Mouse (Mus musculus) brown adipose tissue, adult 24 weeks (tissue): ENCODE results near the gene Slc24a4. TPM values are rescaled to one million over a fixed set of nuclear protein-coding genes. Genes with fewer than 3 reads are reported as not detected.
"Not testable (repeated sequence)": the region's sequence is repeated elsewhere in the genome, so short reads cannot be mapped to it uniquely, and the experiment has no call there.

Experiments
- H3K27ac ChIP-seq: fragments of 200-500 bp; replicated peaks from 2 replicates; pipeline ENCODE4 v1.5.1; 2012; ENCODE audit warnings: low read depth, mild to moderate bottlenecking, low read length
- H3K4me1 ChIP-seq: fragments of 200-500 bp; 2 replicates; pipeline ENCODE4 v1.6.1; 2012; ENCODE audit warnings: low read length, mixed read lengths; ENCODE audit not compliant: control insufficient read depth, insufficient read depth, insufficient read length
- H3K4me3 ChIP-seq: fragments of 200-500 bp; 2 replicates; pipeline ENCODE4 v1.5.1; 2012; ENCODE audit warnings: low read depth, mild to moderate bottlenecking, low read length, moderate library complexity; ENCODE audit not compliant: insufficient read depth
- polyA plus RNA-seq: library from polyadenylated mRNA; stranded (reverse); fragments of >200 nt; gene quantifications from 2 replicates; pipeline ENCODE4 v1.2.4, GENCODE M21; 2012; ENCODE audit not compliant: missing spikeins, insufficient read depth, insufficient read length

Slc24a4 gene
- polyA plus RNA-seq, 1 experiment = not detected

- Histone ChIP-seq H3K4me3 (no peak overlapping the region), H3K4me1 (no peaks in the 10 kb centered on the region), H3K27ac (no peak overlapping the region)
Observed at GRCm38 (mm10) chr12:102190820-102191219, 62.3 kb downstream of the Slc24a4 start.

GRCm38 (mm10) chr12:102201516-102201915 is 73.0 kb downstream of the Slc24a4 start:
- H3K27ac ChIP-seq = no peak overlapping the region
- H3K4me3 ChIP-seq = no peak overlapping the region
- 0 out of 2 replicates have a peak, but pooled peaks cover 3% of the 10 kb centered on the region for H3K4me1 ChIP-seq

GRCm38 (mm10) chr12:102202901-102203300 is 74.4 kb downstream of the Slc24a4 start:
- H3K4me1 ChIP-seq = 0 out of 2 replicates have a peak, but pooled peaks cover 3% of the 10 kb centered on the region
- H3K4me3 ChIP-seq = no peak overlapping the region
- no peak overlapping the region for H3K27ac ChIP-seq

- H3K4me1 ChIP-seq = 0 out of 2 replicates have a peak, but pooled peaks cover 3% of the 10 kb centered on the region
- no peak overlapping the region for H3K4me3 ChIP-seq
- H3K27ac ChIP-seq = no peak overlapping the region
Observed at GRCm38 (mm10) chr12:102206471-102206870, 77.9 kb downstream of the Slc24a4 start.

DNA sequence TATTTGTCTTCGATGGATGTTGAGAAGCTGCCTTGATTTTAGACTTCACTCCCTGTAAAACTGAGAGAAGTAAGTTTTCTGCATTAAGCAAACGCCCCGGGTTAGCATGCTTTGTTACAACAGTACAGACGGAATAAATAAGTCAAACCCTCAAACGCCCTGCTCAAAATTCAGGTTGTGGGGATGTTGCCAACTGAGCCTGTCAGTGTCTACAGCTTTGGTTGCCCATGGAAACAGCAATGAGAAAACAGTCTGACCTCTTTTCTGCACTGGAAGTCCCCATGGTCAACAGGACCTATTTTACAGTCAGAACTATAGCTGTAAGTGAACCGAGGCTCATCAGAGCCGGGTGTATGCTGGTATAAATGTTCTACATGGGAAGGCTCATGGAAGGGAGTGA is 78.7 kb downstream of the Slc24a4 start:
- Histone ChIP-seq H3K4me1 (0 out of 2 replicates have a peak, but pooled peaks cover 3% of the 10 kb centered on the region), H3K27ac (no peak overlapping the region)

DNA sequence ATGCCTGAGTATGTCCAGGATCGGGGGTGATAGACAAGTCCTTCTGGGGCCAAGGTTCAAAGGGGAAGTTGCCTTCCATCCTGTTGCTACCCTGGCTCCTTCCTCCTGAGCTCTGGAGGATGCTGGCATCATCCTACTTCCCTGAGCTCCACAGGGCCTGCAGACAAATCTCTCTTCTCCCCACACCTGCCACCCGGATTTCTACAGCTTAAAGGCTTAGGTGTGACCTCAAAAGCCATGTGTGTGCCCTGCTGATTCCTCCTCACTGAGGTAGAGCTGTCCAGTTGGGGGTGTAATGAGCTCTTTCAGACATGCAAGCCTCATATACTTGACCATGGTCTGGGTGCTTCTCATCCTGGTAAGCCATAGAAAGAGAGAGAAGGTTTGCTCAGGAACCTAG is 82.3 kb downstream of the Slc24a4 start:
- Histone ChIP-seq H3K4me1 (no peaks in the 10 kb centered on the region), H3K27ac (no peak overlapping the region), H3K4me3 (no peak overlapping the region)

More for the DNA sequence above, 78.7 kb downstream of the Slc24a4 start:
- H3K4me3 ChIP-seq = no peak overlapping the region

- Histone ChIP-seq H3K4me1 (no peaks in the 10 kb centered on the region), H3K27ac (no peak overlapping the region), H3K4me3 (no peak overlapping the region)
Observed at GRCm38 (mm10) chr12:102223404-102223803, 94.9 kb downstream of the Slc24a4 start.

DNA sequence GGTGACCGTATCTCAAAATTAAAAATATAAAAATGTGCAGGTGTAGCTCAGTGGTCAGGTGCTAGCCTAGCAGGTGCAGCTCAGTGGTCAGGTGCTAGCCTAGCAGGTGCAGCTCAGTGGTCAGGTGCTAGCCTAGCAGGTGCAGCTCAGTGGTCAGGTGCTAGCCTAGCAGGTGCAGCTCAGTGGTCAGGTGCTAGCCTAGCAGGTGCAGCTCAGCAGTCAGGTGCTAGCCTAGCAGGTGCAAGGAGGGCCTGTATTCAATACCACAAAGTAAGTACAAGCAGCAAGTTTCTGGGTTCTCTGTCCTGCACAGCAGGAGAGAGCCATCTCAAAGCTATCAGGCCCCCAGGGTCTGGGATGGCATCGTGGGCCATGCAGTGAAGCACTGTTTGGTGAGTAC is 95.6 kb downstream of the Slc24a4 start:
- H3K4me3 ChIP-seq, H3K4me1 ChIP-seq, H3K27ac ChIP-seq: not testable (repeated sequence)

GRCm38 (mm10) chr12:102225165-102225564 is 96.6 kb downstream of the Slc24a4 start:
- Histone ChIP-seq H3K27ac (no peak overlapping the region), H3K4me3 (no peak overlapping the region), H3K4me1 (no peaks in the 10 kb centered on the region)

DNA sequence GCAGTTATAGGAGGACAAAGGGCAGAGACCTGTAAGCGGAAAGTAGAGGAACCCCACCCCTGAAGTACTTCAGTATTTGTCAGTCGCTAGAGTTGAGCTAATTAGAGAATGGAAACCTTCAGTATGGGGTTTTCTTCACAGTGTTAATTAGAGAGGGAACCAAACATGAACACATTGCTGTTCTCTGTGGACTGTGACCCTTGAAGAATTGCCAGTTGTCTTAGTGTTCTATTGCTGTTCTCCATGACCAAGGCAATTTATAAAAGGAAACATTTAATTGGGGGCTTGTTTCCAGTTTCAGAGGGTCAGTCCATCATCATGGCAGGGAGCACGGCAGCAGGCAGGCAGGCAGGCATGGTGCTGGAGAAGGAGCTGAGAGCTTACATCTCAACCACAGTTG is 107.0 kb downstream of the Slc24a4 start:
- no peak overlapping the region for H3K27ac ChIP-seq
- no peaks in the 10 kb centered on the region for H3K4me1 ChIP-seq
- no peak overlapping the region for H3K4me3 ChIP-seq

- H3K27ac ChIP-seq = no peak overlapping the region
- H3K4me1 ChIP-seq = no peaks in the 10 kb centered on the region
- H3K4me3 ChIP-seq = no peak overlapping the region
Observed at GRCm38 (mm10) chr12:102236317-102236716, 107.8 kb downstream of the Slc24a4 start.

GRCm38 (mm10) chr12:102242076-102242722 is 113.7 kb downstream of the Slc24a4 start:
- Histone ChIP-seq H3K27ac (no peak overlapping the region), H3K4me1 (no peaks in the 10 kb centered on the region), H3K4me3 (no peak overlapping the region)

GRCm38 (mm10) chr12:102243915-102244314 is 115.4 kb downstream of the Slc24a4 start:
- no peak overlapping the region for H3K4me3 ChIP-seq
- no peak overlapping the region for H3K27ac ChIP-seq
- H3K4me1 ChIP-seq = no peaks in the 10 kb centered on the region

DNA sequence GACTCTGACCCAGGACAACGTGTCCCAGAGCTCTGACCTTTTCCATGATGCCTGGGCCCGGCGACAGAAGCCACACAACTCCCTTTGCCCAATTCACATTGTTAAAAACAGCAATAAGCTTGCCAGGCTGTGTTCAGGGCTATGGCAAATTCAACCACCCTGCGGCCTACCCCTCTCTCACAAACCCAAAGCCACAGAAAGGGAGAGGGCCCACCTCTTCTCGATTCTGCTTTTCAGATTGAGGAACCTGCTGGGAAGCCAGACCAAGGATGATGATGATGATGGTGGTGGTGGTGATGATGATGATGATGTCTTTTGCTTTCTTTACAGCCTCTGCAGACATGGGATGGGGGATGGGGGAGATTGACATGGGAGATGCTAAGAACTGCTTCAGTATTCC is 117.7 kb downstream of the Slc24a4 start:
- no peaks in the 10 kb centered on the region for H3K4me1 ChIP-seq
- H3K27ac ChIP-seq = no peak overlapping the region

GRCm38 (mm10) chr12:102248104-102248503 is 119.6 kb downstream of the Slc24a4 start:
- no peak overlapping the region for H3K4me3 ChIP-seq
- H3K4me1 ChIP-seq = no peaks in the 10 kb centered on the region
- no peak overlapping the region for H3K27ac ChIP-seq

More for the DNA sequence above, 117.7 kb downstream of the Slc24a4 start:
- no peak overlapping the region for H3K4me3 ChIP-seq

- Histone ChIP-seq H3K4me1 (0 out of 2 replicates have a peak, but pooled peaks cover 5% of the 10 kb centered on the region), H3K4me3 (no peak overlapping the region), H3K27ac (no peak overlapping the region)
Observed at GRCm38 (mm10) chr12:102250316-102250715, 121.8 kb downstream of the Slc24a4 start.
